Mouse (Mus musculus) mouse embryonic stem cell (cell line): ENCODE measurements around the gene Ccnjl.

Experiments
- in situ Hi-C, 2 experiments: fragments of 300-500 bp; cut with MboI; formaldehyde crosslinking; loops; 1 replicate in 1 of 2; 3 replicates in 1 of 2; pipeline ENCODE4 v1.14.3; 2019 to 2020; ENCODE audit warnings: low sequenced_read_pairs in 2 of 2, low pct_unique_long_range_greater_than_20kb in 1 of 2, mixed read lengths in 1 of 2; ENCODE audit not compliant: unreplicated experiment in 1 of 2

Ccnjl gene

DNA sequence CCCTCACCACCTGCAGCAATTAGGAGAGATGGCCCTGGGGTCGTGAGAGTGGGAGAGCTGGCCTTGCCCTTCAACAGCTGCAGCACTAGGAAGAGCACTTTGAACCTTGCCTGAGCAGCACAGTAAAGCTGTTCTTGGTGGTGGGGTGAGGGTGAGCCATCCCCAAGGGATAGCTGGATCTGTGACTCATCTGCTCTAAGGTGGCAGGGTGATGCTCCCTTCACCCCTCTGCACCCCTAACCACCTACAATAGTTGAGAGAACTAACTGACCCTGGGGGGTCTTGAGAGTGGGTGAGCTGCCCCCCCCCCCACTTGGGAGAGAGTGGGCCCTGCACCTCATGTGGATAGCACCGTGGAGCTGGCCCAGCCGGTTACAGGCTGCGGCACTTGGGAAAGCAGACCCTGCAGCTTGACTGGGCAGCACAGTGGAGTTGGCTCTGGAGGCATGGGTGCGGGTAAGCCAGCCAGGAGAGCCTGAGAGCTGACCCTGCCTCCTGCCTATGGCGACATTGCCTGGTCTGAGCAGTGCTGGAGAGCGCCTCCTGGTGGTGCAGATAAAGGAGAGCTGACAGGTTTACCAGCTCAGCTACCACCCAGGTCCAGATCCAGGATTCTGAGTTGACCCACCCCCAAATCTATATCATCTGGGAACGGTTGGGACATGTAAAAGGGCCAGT lies 12.1 kb upstream of the Ccnjl start:
- in situ Hi-C loops: loop anchor here in 1 of 2 experiments (25.0 kb wide), 1 partner anchor 246 kb away; no protein-coding TSS in a partner anchor

DNA sequence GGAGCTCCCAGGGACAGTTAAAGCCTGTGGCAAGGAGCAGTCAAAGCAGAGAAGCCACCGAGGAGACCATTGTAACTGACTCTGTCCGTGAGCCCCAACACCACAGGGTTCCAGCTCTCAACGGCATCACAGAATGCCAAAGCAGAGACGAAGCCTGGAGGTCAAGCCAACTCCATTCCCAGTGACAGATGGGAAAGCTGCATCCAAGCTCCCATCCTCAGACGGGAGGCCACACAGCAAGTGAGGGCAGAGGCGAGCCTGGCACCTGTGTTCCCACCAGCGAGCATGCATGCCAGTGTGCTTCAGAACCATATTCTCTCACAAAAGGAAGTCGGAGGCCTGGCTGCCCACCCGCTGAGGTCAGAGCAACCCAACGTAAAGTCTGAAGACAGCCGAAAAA lies 10.9 kb upstream of the Ccnjl start:
- in situ Hi-C loops: loop anchor here in 1 of 2 experiments (25.0 kb wide), 1 partner anchor 245 kb away; no protein-coding TSS in a partner anchor

DNA sequence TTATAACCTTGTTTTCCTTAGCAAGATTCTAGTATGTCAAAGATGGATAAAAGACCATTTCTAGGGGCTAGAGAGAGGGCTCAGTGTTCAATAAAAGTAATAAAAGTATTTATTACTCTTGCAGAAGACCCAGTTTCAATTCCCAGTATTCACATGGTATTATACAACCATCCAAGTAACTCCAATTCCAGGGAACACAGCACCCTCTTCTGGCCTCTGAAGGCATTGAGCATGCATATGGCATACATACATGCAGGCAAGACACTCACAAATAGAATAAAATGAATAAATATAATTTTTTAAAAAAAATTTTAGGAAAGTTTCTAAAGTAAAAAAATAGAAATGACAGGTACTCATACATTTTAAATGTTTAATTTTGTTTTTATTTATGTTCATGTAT lies 10.5 kb upstream of the Ccnjl start:
- in situ Hi-C loops: loop anchor here in 1 of 2 experiments (25.0 kb wide), 1 partner anchor 244 kb away; no protein-coding TSS in a partner anchor

GRCm38 (mm10) chr11:43518821-43519220 lies 9.8 kb upstream of the Ccnjl start:
- in situ Hi-C loops: loop anchor here in 1 of 2 experiments (25.0 kb wide), 1 partner anchor 243 kb away; no protein-coding TSS in a partner anchor

GRCm38 (mm10) chr11:43520521-43520920 lies 8.1 kb upstream of the Ccnjl start:
- in situ Hi-C loops: loop anchor here in 1 of 2 experiments (25.0 kb wide), 1 partner anchor 242 kb away; no protein-coding TSS in a partner anchor

DNA sequence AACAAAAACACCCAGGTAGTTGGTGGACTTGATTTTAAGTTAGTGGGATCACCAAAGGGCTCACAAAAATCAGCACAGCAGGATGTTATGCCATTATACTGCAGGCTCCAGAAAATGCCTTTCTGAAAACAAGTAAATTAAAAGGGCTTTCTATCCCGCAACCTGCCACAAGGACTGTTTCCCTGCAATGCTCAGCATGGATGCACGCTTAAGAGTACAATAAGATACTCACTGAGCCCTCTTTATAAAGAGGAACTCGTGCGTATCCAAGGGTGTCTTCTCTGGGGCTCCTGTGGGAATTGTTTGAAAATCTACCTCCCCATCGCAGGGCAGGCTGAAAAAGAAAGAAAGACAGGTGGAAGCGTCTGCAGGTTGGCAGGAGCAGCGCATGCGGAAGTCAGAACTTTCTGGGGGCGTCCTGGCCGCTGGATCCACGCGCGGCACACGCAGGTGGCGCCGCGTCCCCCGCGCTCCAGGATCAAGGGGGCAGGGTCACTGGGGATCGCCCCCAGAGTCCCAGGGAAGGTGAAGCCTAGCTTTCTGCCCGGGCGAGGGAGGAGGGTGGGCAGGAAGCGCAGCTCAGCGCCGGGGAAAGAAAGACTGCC lies 404 bp upstream of the Ccnjl start:
- in situ Hi-C loops: no loop called here

- in situ Hi-C loops: no loop called here
Measured at GRCm38 (mm10) chr11:43530043-43530442, 1.5 kb downstream of the Ccnjl start.

- in situ Hi-C loops: no loop called here
Measured at GRCm38 (mm10) chr11:43531619-43532018, 3.0 kb downstream of the Ccnjl start.

- in situ Hi-C loops: no loop called here
Measured at GRCm38 (mm10) chr11:43537074-43537473, 8.5 kb downstream of the Ccnjl start.

DNA sequence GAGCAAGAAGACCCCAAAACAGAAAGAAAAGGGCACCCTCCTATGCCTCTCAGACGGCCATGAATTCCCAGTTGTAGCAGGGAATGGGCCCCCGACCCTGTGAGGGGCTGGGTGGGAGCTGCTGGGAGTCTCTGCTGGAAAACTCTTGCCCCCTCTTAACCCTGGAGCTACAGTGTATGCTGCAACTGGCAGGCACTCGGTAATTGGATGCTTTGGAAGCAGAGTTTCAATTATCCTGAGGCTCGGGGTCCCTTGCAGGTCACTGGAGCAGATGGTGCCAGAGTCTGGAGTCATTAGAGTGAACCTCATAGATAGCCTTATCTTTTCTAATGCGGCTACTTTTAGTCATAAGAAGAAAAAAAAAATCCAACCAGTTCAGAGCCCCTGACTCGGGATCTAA lies 11.3 kb downstream of the Ccnjl start:
- in situ Hi-C loops: no loop called here

DNA sequence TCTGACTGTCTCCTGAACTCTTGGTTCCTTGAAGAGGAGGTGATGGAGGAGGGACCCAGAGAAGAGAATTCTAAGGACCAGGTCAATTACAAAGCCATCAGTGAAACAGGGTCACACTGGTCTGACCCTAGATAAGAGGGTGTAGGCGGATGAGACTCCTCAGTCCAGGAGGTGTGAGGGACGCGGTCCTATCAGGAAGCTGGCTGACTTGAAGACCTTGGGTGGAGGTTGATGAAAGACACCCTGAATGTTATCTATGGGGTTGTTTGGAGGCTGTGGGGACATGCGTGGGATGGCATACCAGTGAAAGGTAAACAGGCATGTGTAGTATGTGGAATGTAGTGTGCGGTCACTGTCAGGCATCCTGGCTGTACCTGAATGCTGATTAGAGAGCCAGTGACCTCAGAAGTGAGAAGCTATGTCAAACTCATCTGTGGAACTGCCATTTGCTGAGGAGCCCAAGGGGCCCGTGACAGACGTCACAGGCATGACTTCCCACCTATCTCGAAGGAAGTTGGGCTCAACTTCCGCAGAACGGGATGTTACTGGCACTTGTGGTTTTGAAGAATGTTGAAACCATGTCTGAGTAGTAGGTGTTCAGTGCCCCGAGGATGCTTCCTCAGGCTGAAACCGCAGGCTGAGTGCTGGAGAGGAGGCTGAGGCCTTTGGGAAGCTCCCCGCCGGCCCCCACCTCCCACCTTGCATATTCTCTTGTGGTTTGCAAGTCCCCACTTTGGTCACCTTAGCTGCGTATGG lies 15.3 kb downstream of the Ccnjl start:
- in situ Hi-C loops: no loop called here

GRCm38 (mm10) chr11:43544819-43545218 lies 16.2 kb downstream of the Ccnjl start:
- in situ Hi-C loops: no loop called here

DNA sequence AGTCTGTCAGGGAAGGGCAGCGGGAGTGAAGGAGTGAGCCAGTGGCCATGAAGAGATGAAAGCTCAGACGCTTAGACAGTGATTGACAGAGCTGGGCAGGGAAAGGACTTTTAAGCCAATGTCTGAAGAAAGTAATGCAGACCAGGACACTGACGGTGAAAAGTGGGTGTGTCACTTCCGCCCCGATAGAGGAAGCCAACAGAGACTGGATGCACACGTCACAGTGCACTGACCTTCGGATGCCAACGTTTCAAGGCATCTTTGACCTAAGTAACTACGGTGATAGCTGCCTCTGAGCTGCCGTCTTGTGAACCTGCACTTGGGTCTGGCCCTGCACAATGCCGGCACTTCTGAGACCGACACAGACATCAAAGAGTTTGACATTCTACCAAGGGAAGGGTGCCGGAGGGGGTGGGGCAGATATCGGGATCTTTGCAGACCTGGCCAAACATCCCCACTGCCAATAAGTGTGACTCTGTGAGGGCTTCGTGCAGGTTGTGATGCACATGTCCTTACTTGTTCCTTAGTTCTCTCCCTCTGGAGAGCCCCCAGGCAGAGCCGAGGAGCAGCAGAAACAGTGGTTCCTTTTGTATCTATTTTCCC lies 17.4 kb downstream of the Ccnjl start:
- in situ Hi-C loops: no loop called here

GRCm38 (mm10) chr11:43546678-43547077 lies 18.1 kb downstream of the Ccnjl start:
- in situ Hi-C loops: no loop called here

DNA sequence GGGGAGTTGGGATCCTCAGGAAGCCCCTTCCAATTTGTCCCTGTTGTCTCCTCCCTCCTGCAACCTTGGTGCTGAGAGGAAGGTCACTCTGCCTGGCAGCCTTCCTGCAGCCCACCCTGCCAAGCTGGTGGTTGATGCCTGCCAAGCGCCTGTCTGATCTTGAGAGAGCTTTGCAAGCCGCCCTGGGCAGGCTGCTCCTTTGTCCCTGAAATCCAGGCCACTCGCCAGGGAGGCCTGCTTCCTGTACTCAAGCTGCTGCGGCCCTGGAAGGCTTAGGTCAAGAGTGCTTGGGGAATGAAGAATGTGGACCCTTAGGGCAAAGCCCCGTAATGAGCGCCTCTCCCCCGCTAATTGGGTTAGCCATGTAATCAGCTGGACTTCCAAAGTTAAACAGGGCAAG lies 19.6 kb downstream of the Ccnjl start:
- in situ Hi-C loops: no loop called here

DNA sequence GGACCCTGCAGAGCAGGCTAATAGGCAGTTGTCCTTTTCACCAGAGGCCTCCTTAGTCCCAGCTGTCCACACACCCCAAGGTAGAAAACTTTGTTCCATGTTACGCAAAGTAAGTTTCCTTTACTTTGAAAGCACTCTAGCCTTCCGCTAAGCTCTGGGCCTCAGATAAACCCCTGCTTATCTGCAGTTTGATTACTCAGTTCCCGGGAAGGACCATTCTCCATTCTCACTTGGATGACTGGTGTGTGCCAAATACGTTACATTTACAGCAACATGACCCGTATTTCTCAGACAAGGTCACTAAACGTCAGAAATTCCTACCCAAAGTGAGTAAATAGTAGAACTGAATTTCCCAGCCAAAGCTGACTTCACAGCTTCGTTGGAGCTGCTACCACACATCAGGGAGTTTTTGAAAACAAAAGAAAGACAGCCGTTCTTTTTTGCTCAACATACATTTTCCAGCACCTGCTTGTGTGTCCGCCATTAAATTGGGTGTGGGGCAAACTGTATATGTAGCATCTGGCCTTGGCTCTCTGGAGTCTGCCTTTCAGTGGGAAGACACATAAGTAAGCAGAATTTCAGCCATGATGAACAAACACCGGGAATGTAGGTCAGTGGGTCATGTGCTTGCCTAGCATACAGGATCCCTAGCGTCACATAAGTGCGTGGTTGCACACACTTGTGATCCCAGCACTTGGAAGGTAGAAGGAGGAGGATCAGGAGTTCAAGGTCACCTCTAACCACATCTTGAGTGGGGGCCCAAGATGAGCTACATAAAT lies 20.3 kb downstream of the Ccnjl start:
- in situ Hi-C loops: no loop called here

GRCm38 (mm10) chr11:43549701-43550100 lies 21.1 kb downstream of the Ccnjl start:
- in situ Hi-C loops: no loop called here

DNA sequence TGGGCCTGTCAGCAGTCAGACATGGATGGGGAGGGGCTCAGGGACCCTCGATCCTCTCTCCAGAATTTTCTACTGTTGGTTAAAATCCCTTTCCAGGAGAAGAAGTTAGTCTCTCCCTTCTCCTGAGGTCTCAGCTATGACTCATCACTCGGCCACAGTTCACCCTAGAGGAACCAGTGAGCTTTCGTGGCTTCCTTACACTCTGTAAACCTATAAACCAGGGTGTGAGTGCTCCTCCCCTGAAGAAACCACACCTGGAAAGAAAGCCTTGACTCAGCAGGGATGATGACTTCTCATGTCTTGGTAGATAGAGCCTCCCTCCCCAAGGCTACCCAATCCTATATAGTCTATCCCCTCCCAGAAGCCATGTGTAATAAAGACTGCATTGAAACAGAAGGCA lies 23.2 kb downstream of the Ccnjl start:
- in situ Hi-C loops: no loop called here
